Mouse (Mus musculus) cerebellum, postnatal 36 days (tissue): ENCODE data around the gene 9230112D13Rik.

Experiments used
- DNase-seq, 2 experiments: peaks; one replicate each; pipeline ENCODE4 v3.0.0; 2021 to 2022; ENCODE audit warnings: mixed read lengths in 2 of 2

Gene 9230112D13Rik

GRCm38 (mm10) chr14:34497346-34497745 lies 25.3 kb downstream of the 9230112D13Rik start:
- no peak for DNase-seq

- no peak for DNase-seq
These were observed 28.9 kb downstream of the 9230112D13Rik start for GRCm38 (mm10) chr14:34493682-34494081.

- no peak for DNase-seq
These were observed 29.9 kb downstream of the 9230112D13Rik start for GRCm38 (mm10) chr14:34492688-34493087.

GRCm38 (mm10) chr14:34490965-34491364 lies 31.6 kb downstream of the 9230112D13Rik start:
- DNase-seq = no peak

GRCm38 (mm10) chr14:34489928-34490327 lies 32.7 kb downstream of the 9230112D13Rik start:
- no peak for DNase-seq

GRCm38 (mm10) chr14:34486169-34486568 lies 36.4 kb downstream of the 9230112D13Rik start:
- no peak for DNase-seq

- DNase-seq = no peak
These were observed 38.9 kb downstream of the 9230112D13Rik start for GRCm38 (mm10) chr14:34483469-34484341.

- DNase-seq = no peak
These were observed 51.0 kb downstream of the 9230112D13Rik start for GRCm38 (mm10) chr14:34471591-34471990.

- DNase-seq = no peak
These were observed 56.3 kb downstream of the 9230112D13Rik start for GRCm38 (mm10) chr14:34466291-34466690.
